In the genomic region with DNA sequence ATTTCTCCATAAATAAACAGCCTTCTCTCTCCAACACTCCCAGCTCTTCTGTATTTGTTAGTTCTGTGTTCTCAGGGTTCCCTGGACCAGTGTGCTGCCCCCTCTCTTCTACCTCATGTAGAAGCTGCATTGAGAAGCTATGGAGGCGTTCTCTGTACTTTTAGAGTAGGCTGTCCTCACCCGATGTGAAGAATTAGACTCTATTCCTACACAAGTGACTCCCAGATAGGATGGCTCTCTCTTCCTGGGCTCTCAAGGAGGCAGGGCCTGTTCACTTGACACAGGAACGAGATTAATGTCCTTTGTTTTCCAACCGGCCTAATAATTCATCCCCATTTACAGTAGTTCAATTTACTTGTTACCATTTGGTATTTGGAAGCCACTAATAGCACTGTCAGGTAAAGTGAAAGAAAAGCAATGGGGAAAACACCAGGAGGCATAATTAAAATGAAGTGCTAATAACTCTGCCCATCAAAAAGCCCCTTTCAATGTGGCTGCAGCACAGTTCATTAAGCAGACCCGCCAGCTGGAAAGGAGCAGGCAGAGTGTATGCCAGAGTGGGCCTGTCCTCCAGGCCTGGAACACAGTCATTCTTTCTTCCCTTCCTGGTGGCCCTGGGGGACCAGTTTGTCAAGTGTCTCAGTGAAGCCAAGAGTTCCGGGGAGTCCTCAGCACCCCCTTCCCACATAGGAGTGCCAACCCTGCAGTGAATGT, we compare ENCODE assay signal across 10 mouse cellular contexts.
DNase-seq lines count a peak whose midpoint lies in the region; ATAC-seq and TF ChIP-seq lines count a peak whose summit lies in the region.
"Had no signal": no experiment of that assay in that cellular context is flagged by ENCODE, and none has a peak within 500 bp of the region (broad histone marks: within the 10 kb centered on the region; RNA-seq: fewer than 3 reads in every experiment).

No protein-coding gene starts in this region.

- no peaks in the 10 kb centered on the region for H3K4me1 ChIP-seq in heart, embryonic 10.5 days
- H3K4me1 ChIP-seq in intestine, postnatal 0 days (replicated peaks; ENCODE audit: control insufficient read depth, insufficient read depth, low read length), result no peaks in the 10 kb centered on the region
- H3K4me1 ChIP-seq: heart, embryonic 13.5 days had no signal

- ATAC-seq in frontal cortex, adult (ENCODE audit: low TSS enrichment), result peak; percentile 20; the same call in 1 of the 2 replicates
- no peak for ATAC-seq in intestine, postnatal 0 days

- no peak overlapping the region for H3K27ac ChIP-seq in heart, embryonic 10.5 days
- no peak overlapping the region for H3K27ac ChIP-seq in layer of hippocampus, adult 2 months
- H3K27ac ChIP-seq in intestine, postnatal 0 days (ENCODE audit: low read depth, low read length), result no peak overlapping the region
- H3K27ac ChIP-seq: heart, embryonic 13.5 days; liver, embryonic 14.5 days had no signal

- WGBS in heart, embryonic 10.5 days, result 70% methylated on average over 6 of the region's 6 CpGs
- WGBS in intestine, postnatal 0 days, result 72% methylated on average over 6 of the region's 6 CpGs

- TF ChIP-seq CTCF in layer of hippocampus, adult 2 months (conservative IDR thresholded peaks at IDR 0.05), result no peak
- TF ChIP-seq CTCF in intestine, postnatal 0 days (IDR thresholded peaks at IDR 0.05; ENCODE audit: low read depth), result no peak

- H3K9me3 ChIP-seq in heart, embryonic 10.5 days, result no peaks in the 10 kb centered on the region
- no peaks in the 10 kb centered on the region for H3K9me3 ChIP-seq in intestine, postnatal 0 days (ENCODE audit: control insufficient read depth)
- H3K9me3 ChIP-seq: heart, embryonic 13.5 days had no signal

- no peak overlapping the region for H3K4me2 ChIP-seq in intestine, postnatal 0 days (replicated peaks; ENCODE audit: low read depth)
- H3K4me2 ChIP-seq: heart, embryonic 13.5 days had no signal

- H3K36me3 ChIP-seq in heart, embryonic 10.5 days, result no peaks in the 10 kb centered on the region
- no peaks in the 10 kb centered on the region for H3K36me3 ChIP-seq in intestine, postnatal 0 days (ENCODE audit: control insufficient read depth, insufficient read depth)
- H3K36me3 ChIP-seq: heart, embryonic 13.5 days had no signal

- no peaks in the 10 kb centered on the region for H3K27me3 ChIP-seq in heart, embryonic 10.5 days (ENCODE audit: insufficient read depth, poor library complexity, severe bottlenecking)
- H3K27me3 ChIP-seq in intestine, postnatal 0 days (replicated peaks; ENCODE audit: control insufficient read depth, insufficient read depth, low read length), result no peaks in the 10 kb centered on the region
- H3K27me3 ChIP-seq: heart, embryonic 13.5 days had no signal

- no peak overlapping the region for H3K9ac ChIP-seq in intestine, postnatal 0 days (ENCODE audit: low read depth, low read length)
- H3K9ac ChIP-seq: heart, embryonic 13.5 days; liver, embryonic 14.5 days had no signal

- peak; percentile 95 for DNase-seq in heart, adult 11 months
- no peak for DNase-seq in heart, embryonic 10.5 days (ENCODE audit: low spot score)
- DNase-seq in cerebellum, adult 11-12 months, result peak; percentile 25
- DNase-seq in layer of hippocampus, adult 2 months (ENCODE audit: low spot score in 2 of 2), result peak; percentile 28 to 46
- no peak for DNase-seq in thymus, postnatal 14 days
- no peak for DNase-seq in spleen, adult 18-20 months

- no peak overlapping the region for H3K4me3 ChIP-seq in heart, embryonic 10.5 days
- no peak overlapping the region for H3K4me3 ChIP-seq in layer of hippocampus, adult 2 months
- H3K4me3 ChIP-seq in intestine, postnatal 0 days (ENCODE audit: low read depth, low read length), result no peak overlapping the region
- H3K4me3 ChIP-seq: heart, embryonic 13.5 days had no signal

Comparison
In these comparisons a context has a peak if more than half of its experiments do, and no peak if none do; other contexts are left out.
1. DNase-seq: peak in heart, adult 11 months (single experiment), cerebellum, adult 11-12 months (single experiment) and layer of hippocampus, adult 2 months (2 of 2); none in heart, embryonic 10.5 days (single experiment), thymus, postnatal 14 days (single experiment) and spleen, adult 18-20 months (0 of 2).